Mouse (Mus musculus): Measurements from ENCODE around the gene Dus2.

- no peak for TF ChIP-seq HCFC1 (IDR thresholded peaks at IDR 0.05; ENCODE audit: borderline replicate concordance, insufficient read depth, low read length)
- TF ChIP-seq MAFK (IDR thresholded peaks at IDR 0.05; ENCODE audit: insufficient read depth, low read depth, low read length) = no peak
- TF ChIP-seq CHD2 (IDR thresholded peaks at IDR 0.05; ENCODE audit: low read depth, low read length) = no peak
- TF ChIP-seq ZNF384 (IDR thresholded peaks at IDR 0.05; ENCODE audit: low read depth, low read length) = no peak
Measured at GRCm38 (mm10) chr8:106074659-106075058, 83.5 kb downstream of the Dus2 start.
